Mouse (Mus musculus) midbrain, embryonic 11.5 days (tissue): ENCODE results near the gene Sox5. TPM values are rescaled to one million over a fixed set of nuclear protein-coding genes. Genes with fewer than 3 reads are reported as not detected.
A peak's percentile ranks its signal among the peaks of the same experiment; 100 is the strongest.

ENCODE experiments used
- ATAC-seq: fragments of 200-750 bp; cut with Nextera tagmentation; 2 replicates; pipeline ENCODE4 v1.8.0; 2017; ENCODE audit warnings: moderate TSS enrichment, moderate library complexity; ENCODE audit not compliant: low FRiP score
- DNase-seq: peaks from one replicate; pipeline ENCODE4 v3.0.0; 2015; ENCODE audit warnings: low spot score; ENCODE audit errors: missing footprints
- H3K27ac ChIP-seq: fragments of 300-500 bp; sonication (generic); 2 replicates; pipeline ENCODE4 v1.5.1; 2014; ENCODE audit warnings: low read depth, low read length
- H3K27me3 ChIP-seq: fragments of 300-500 bp; sonication (generic); 2 replicates; pipeline ENCODE4 v1.6.1; 2014; ENCODE audit warnings: mild to moderate bottlenecking, low read length, moderate library complexity, mixed read lengths; ENCODE audit not compliant: control insufficient read depth, insufficient read depth
- H3K36me3 ChIP-seq: fragments of 300-500 bp; sonication (generic); 2 replicates; pipeline ENCODE4 v1.6.1; 2014; ENCODE audit warnings: mild to moderate bottlenecking, low read length, moderate library complexity, mixed read lengths; ENCODE audit not compliant: control insufficient read depth, insufficient read depth
- H3K4me1 ChIP-seq: fragments of 300-500 bp; sonication (generic); 2 replicates; pipeline ENCODE4 v1.6.1; 2014; ENCODE audit warnings: low read length; ENCODE audit not compliant: control insufficient read depth, insufficient read depth
- H3K4me2 ChIP-seq: fragments of 300-500 bp; sonication (generic); 2 replicates; pipeline ENCODE4 v1.6.1; 2014; ENCODE audit warnings: mild to moderate bottlenecking, moderate library complexity
- H3K4me3 ChIP-seq: fragments of 300-500 bp; sonication (generic); 2 replicates; pipeline ENCODE4 v1.5.1; 2014; ENCODE audit warnings: low read depth, low read length
- H3K9ac ChIP-seq: fragments of 300-500 bp; sonication (generic); 2 replicates; pipeline ENCODE4 v1.6.1; 2014; ENCODE audit warnings: low read length
- H3K9me3 ChIP-seq: fragments of 300-500 bp; sonication (generic); 2 replicates; pipeline ENCODE4 v1.6.1; 2016; ENCODE audit warnings: low read length; ENCODE audit not compliant: control insufficient read depth
- WGBS: fragments of 180-500 bp; shearing (Covaris S2); extraction: QIAGEN DNeasy Blood & Tissue Kit; methylation state at CpG from one replicate; pipeline ENCODE4 v1.1.7; 2014; 5-methylcytosine and 5-hydroxymethylcytosine counted together
- polyA plus RNA-seq: library from polyadenylated mRNA; unstranded; fragments of >200 nt; fragmentation: Nextera tagmentation; extraction: Ambion mirVana; gene quantifications from 2 replicates; pipeline ENCODE4 v1.2.1, GENCODE M21; 2014

Sox5 gene
- polyA plus RNA-seq, 1 experiment from 2014 or later: 23.0 TPM

DNA sequence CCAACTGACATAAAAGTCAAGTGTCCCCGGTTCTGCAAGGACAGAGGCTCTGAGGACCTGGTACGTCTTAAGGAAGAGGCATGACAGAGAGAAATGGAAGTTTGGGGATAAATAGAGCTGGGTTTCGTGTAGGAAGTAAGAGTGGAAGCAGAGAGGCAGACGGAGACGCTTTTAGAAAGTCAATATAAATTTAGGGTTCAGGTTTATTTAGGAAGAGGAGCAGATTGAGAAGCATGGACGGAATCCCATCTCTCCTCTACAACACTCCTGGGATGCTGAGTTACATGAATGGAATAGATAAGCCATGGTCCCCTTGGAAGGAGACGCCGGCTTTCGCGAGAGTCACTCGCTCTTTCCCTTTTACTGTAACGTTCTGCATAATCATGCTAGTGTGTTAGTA lies 623.1 kb downstream of the Sox5 start:
- Histone ChIP-seq H3K4me1 (peaks cover 18% of the 10 kb centered on the region), H3K4me3 (no peak overlapping the region), H3K4me2 (no peak overlapping the region), H3K27me3 (no peaks in the 10 kb centered on the region), H3K9ac (no peak overlapping the region), H3K27ac (no peak overlapping the region), H3K36me3 (no peaks in the 10 kb centered on the region), H3K9me3 (no peaks in the 10 kb centered on the region)
- 95% methylated on average over 12 of the region's 12 CpGs for WGBS
- no peak for DNase-seq
- ATAC-seq: no peak

- Histone ChIP-seq H3K4me2 (peak overlapping the region; percentile 25), H3K9ac (peak overlapping the region; percentile 41), H3K27me3 (no peaks in the 10 kb centered on the region), H3K4me1 (peaks cover 25% of the 10 kb centered on the region), H3K9me3 (no peaks in the 10 kb centered on the region), H3K4me3 (no peak overlapping the region), H3K27ac (peak overlapping the region; percentile 40), H3K36me3 (no peaks in the 10 kb centered on the region)
- peak; percentile 91 for DNase-seq
- WGBS: 11% methylated on average over 9 of the region's 9 CpGs
- peak; percentile 85 for ATAC-seq
Observed at GRCm38 (mm10) chr6:144154892-144155424, 626.8 kb downstream of the Sox5 start.

- Histone ChIP-seq H3K4me1 (peaks cover 28% of the 10 kb centered on the region), H3K36me3 (no peaks in the 10 kb centered on the region), H3K27ac (no peak overlapping the region), H3K27me3 (no peaks in the 10 kb centered on the region), H3K4me2 (no peak overlapping the region), H3K9ac (no peak overlapping the region), H3K4me3 (no peak overlapping the region), H3K9me3 (no peaks in the 10 kb centered on the region)
- no peak for ATAC-seq
- WGBS: 25% methylated on average over 3 of the region's 3 CpGs
- DNase-seq: no peak
Observed at GRCm38 (mm10) chr6:144151957-144152356, 629.8 kb downstream of the Sox5 start.

DNA sequence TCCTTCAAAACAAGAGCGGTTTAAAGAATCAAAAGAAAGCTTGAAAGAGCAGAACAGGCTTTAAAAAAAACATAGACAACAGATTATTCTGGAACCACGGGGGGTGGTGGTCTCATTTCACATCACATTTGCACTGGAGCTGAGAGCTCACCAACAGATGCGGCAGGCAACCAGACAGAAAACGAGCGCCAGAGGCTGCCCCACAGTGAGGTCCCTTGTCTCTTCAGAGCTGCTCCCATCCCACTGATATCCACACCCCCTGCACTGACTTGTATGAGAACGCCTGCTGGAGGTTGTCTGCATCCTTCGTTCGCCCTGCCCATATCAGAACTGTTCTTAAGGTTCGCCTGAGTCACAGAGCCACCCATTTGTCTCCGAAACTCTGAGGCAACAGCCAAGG lies 630.7 kb downstream of the Sox5 start:
- Histone ChIP-seq H3K27me3 (no peaks in the 10 kb centered on the region), H3K4me3 (no peak overlapping the region), H3K36me3 (no peaks in the 10 kb centered on the region), H3K9me3 (no peaks in the 10 kb centered on the region), H3K4me1 (peaks cover 26% of the 10 kb centered on the region), H3K27ac (no peak overlapping the region), H3K9ac (0 out of 2 replicates have a peak overlapping the region, but pooled peaks have one; percentile 40), H3K4me2 (no peak overlapping the region)
- 36% methylated on average over 10 of the region's 10 CpGs for WGBS
- ATAC-seq: 0 out of 2 replicates have a peak, but pooled peaks have one; percentile 28
- peak; percentile 90 for DNase-seq

GRCm38 (mm10) chr6:144137397-144137796 lies 644.4 kb downstream of the Sox5 start:
- no peaks in the 10 kb centered on the region for H3K27me3 ChIP-seq
- WGBS: 92% methylated on average over 5 of the region's 5 CpGs
- ATAC-seq (no peak), DNase-seq (no peak)
- no peaks in the 10 kb centered on the region for H3K9me3 ChIP-seq
- no peak overlapping the region for H3K4me2 ChIP-seq
- H3K4me3 ChIP-seq: no peak overlapping the region
- H3K4me1 ChIP-seq: peaks cover 3% of the 10 kb centered on the region; the same call in 1 of the 2 replicates
- no peak overlapping the region for H3K27ac ChIP-seq
- H3K9ac ChIP-seq: no peak overlapping the region
- no peaks in the 10 kb centered on the region for H3K36me3 ChIP-seq

DNA sequence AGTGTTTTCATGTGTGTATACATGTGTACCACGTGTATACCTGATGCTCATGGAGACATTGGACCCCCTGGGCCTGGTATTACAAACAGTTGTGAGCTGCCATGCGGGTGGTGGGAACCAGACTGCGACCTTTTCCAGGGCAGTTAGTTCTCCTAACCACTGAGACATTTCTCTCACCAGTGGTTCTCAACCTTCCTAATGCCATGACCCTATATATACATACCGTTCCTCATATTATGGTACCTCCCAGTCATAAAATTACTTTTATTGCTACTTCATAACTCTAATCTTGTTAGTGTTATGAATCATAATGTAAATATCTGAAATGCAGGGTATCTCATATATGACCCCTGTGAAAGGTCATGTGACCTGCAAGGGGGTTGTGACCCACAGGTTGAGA lies 644.9 kb downstream of the Sox5 start:
- H3K4me2 ChIP-seq: no peak overlapping the region
- no peak overlapping the region for H3K27ac ChIP-seq
- peaks cover 3% of the 10 kb centered on the region; the same call in 1 of the 2 replicates for H3K4me1 ChIP-seq
- ATAC-seq: no peak
- WGBS: 88% methylated on average over 4 of the region's 4 CpGs
- no peaks in the 10 kb centered on the region for H3K27me3 ChIP-seq
- H3K9ac ChIP-seq: no peak overlapping the region
- H3K9me3 ChIP-seq: no peaks in the 10 kb centered on the region
- DNase-seq: no peak
- H3K4me3 ChIP-seq: no peak overlapping the region
- no peaks in the 10 kb centered on the region for H3K36me3 ChIP-seq

GRCm38 (mm10) chr6:144129927-144130326 lies 651.9 kb downstream of the Sox5 start:
- Histone ChIP-seq H3K4me1 (no peaks in the 10 kb centered on the region), H3K9me3 (no peaks in the 10 kb centered on the region), H3K27me3 (no peaks in the 10 kb centered on the region), H3K9ac (no peak overlapping the region), H3K4me2 (no peak overlapping the region), H3K4me3 (no peak overlapping the region), H3K27ac (no peak overlapping the region), H3K36me3 (no peaks in the 10 kb centered on the region)
- 94% methylated on average over 12 of the region's 12 CpGs for WGBS
- DNase-seq (no peak), ATAC-seq (no peak)

- Histone ChIP-seq H3K4me1 (no peaks in the 10 kb centered on the region), H3K27ac (no peak overlapping the region), H3K9ac (no peak overlapping the region), H3K4me3 (no peak overlapping the region), H3K9me3 (no peaks in the 10 kb centered on the region), H3K36me3 (no peaks in the 10 kb centered on the region), H3K27me3 (no peaks in the 10 kb centered on the region), H3K4me2 (no peak overlapping the region)
- ATAC-seq (no peak), DNase-seq (no peak)
- WGBS: 67% methylated on average over 1 of the region's 1 CpGs
Observed at GRCm38 (mm10) chr6:144119961-144120360, 661.8 kb downstream of the Sox5 start.

DNA sequence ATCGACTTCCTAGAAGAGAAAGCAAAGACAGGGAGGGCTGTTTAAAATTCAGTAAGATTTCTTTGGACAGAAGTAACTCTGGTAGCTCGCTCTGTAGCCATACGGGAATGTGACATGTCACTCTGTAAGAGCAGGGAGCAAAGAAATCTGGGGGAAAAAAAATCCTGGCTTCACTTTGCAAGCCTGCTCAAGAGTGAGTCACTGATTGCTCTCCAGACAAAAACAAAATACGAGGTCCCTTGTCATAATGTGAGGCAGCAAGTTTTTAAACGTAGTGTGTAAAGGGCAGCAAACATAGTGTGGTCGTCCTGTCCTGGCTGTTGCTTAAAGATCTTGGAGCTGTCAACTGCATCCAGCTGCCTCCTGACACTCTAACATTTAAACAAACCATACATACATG lies 665.1 kb downstream of the Sox5 start:
- DNase-seq (no peak), ATAC-seq (no peak)
- WGBS: 86% methylated on average over 6 of the region's 6 CpGs
- Histone ChIP-seq H3K4me2 (no peak overlapping the region), H3K4me3 (no peak overlapping the region), H3K9me3 (no peaks in the 10 kb centered on the region), H3K27me3 (no peaks in the 10 kb centered on the region), H3K9ac (no peak overlapping the region), H3K36me3 (no peaks in the 10 kb centered on the region), H3K27ac (no peak overlapping the region), H3K4me1 (peaks cover 2% of the 10 kb centered on the region; the same call in 1 of the 2 replicates)
